Mouse (Mus musculus): ENCODE measurements at regions not wholly inside any gene's neighbourhood (a gene's known extent, or its start where the extent isn't known, plus 50 kb on each side); places are given as distances from the start of the nearest gene placed in this dataset.

DNA sequence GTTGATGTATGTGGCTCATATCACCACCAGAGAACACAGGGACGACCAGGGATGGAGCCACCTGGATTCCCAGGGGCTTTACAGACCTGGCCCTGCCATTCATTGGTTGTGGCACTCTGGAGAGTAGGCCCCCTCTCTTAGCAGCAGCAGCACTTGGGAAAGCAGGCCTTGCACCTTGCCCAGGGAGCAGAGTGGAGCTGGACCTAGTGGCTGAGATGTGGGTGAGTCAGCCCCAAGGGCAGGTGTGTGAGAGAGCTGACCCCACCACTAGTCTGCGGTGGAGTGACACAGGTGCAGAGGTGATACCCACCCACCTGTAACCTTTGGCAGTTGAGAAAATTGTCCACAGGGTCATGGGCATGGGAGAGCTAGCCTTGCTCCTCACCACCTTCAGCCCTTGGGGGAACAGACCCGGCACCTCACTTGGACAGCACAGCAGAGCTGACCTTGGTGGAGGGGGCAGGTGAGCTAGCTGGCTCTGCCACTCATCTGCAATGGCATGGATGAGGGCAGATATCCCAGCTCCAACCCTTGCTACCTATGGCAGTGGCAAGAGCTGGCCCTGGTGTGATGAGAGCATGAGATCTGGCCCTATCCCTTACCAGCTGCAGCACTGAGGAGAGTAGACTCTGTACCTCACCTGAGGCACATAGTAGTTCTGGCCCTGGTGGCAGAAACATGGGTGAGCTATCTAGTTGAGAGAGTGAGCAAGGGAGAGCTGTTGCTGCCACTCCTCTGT lies 67.9 kb upstream of the Adgrl3 start:
- Histone ChIP-seq H3K27ac (replicated peaks) (no peak overlapping the region), H3K9ac (replicated peaks) (no peak overlapping the region), H3K4me2 (no peak overlapping the region), H3K36me3 (no peaks in the 10 kb centered on the region), H3K4me1 (no peaks in the 10 kb centered on the region; the same call in 1 of the 2 replicates), H3K4me3 (replicated peaks) (no peak overlapping the region), H3K27me3 (replicated peaks) (no peaks in the 10 kb centered on the region), H3K9me3 (replicated peaks) (no peaks in the 10 kb centered on the region)
- ATAC-seq (ENCODE audit: low FRiP score), result no peak
- 96% methylated on average over 3 of the region's 3 CpGs for WGBS

GRCm38 (mm10) chr5:80952600-80953218 lies 67.2 kb upstream of the Adgrl3 start:
- no peak overlapping the region for H3K4me3 ChIP-seq (replicated peaks)
- H3K27ac ChIP-seq (replicated peaks), result no peak overlapping the region
- no peak overlapping the region for H3K9ac ChIP-seq (replicated peaks)
- 45% methylated on average over 4 of the region's 4 CpGs for WGBS
- no peak for ATAC-seq (ENCODE audit: low FRiP score)
- no peaks in the 10 kb centered on the region for H3K27me3 ChIP-seq (replicated peaks)
- no peaks in the 10 kb centered on the region for H3K9me3 ChIP-seq (replicated peaks)
- no peak overlapping the region for H3K4me2 ChIP-seq
- H3K36me3 ChIP-seq, result no peaks in the 10 kb centered on the region
- no peaks in the 10 kb centered on the region; the same call in 1 of the 2 replicates for H3K4me1 ChIP-seq
